Mouse (Mus musculus): ENCODE measurements around the gene Rnd1. TPM values are rescaled to one million over a fixed set of nuclear protein-coding genes. Genes with fewer than 3 reads are reported as not detected.
A peak's percentile ranks its signal among the peaks of the same experiment; 100 is the strongest.

Rnd1 gene
- polyA plus RNA-seq, 1 experiment from 2014 or later, result 13.2 TPM

GRCm38 (mm10) chr15:98617176-98617537 lies 60.1 kb downstream of the Rnd1 start:
- H3K4me3 ChIP-seq, result no peak overlapping the region
- WGBS, result under 1% methylated on average over 12 of the region's 12 CpGs
- no peak overlapping the region for H3K4me2 ChIP-seq
- H3K9me3 ChIP-seq, result no peaks in the 10 kb centered on the region
- H3K4me1 ChIP-seq, result 0 out of 2 replicates have a peak, but pooled peaks cover 4% of the 10 kb centered on the region
- ATAC-seq (replicated peaks), result no peak
- no peaks in the 10 kb centered on the region for H3K36me3 ChIP-seq (replicated peaks)
- peaks cover 3% of the 10 kb centered on the region; the same call in 1 of the 2 replicates for H3K27me3 ChIP-seq (replicated peaks)
- H3K9ac ChIP-seq, result no peak overlapping the region
- no peak overlapping the region for H3K27ac ChIP-seq

- H3K4me3 ChIP-seq, result no peak overlapping the region
- H3K27me3 ChIP-seq (replicated peaks), result peaks cover 3% of the 10 kb centered on the region; the same call in 1 of the 2 replicates
- WGBS, result 44% methylated on average over 20 of the region's 20 CpGs
- no peak for ATAC-seq (replicated peaks)
- H3K36me3 ChIP-seq (replicated peaks), result no peaks in the 10 kb centered on the region
- no peaks in the 10 kb centered on the region for H3K9me3 ChIP-seq
- H3K27ac ChIP-seq, result no peak overlapping the region
- H3K4me1 ChIP-seq, result 0 out of 2 replicates have a peak, but pooled peaks cover 4% of the 10 kb centered on the region
- no peak overlapping the region for H3K4me2 ChIP-seq
- H3K9ac ChIP-seq, result no peak overlapping the region
Measured at GRCm38 (mm10) chr15:98616362-98617175, 60.7 kb downstream of the Rnd1 start.

GRCm38 (mm10) chr15:98615751-98616150 lies 61.5 kb downstream of the Rnd1 start:
- H3K9me3 ChIP-seq, result no peaks in the 10 kb centered on the region
- H3K4me2 ChIP-seq, result no peak overlapping the region
- no peak overlapping the region for H3K4me3 ChIP-seq
- H3K36me3 ChIP-seq (replicated peaks), result no peaks in the 10 kb centered on the region
- H3K9ac ChIP-seq, result no peak overlapping the region
- ATAC-seq (replicated peaks), result no peak
- WGBS, result 71% methylated on average over 6 of the region's 6 CpGs
- H3K27me3 ChIP-seq (replicated peaks), result peaks cover 3% of the 10 kb centered on the region; the same call in 1 of the 2 replicates
- H3K27ac ChIP-seq, result no peak overlapping the region
- 0 out of 2 replicates have a peak, but pooled peaks cover 4% of the 10 kb centered on the region for H3K4me1 ChIP-seq

- Histone ChIP-seq H3K36me3 (replicated peaks) (no peaks in the 10 kb centered on the region), H3K27me3 (replicated peaks) (peaks cover 3% of the 10 kb centered on the region; the same call in 1 of the 2 replicates), H3K4me3 (no peak overlapping the region), H3K9me3 (no peaks in the 10 kb centered on the region), H3K4me1 (peaks cover 9% of the 10 kb centered on the region), H3K9ac (no peak overlapping the region), H3K27ac (no peak overlapping the region), H3K4me2 (no peak overlapping the region)
- ATAC-seq (replicated peaks), result no peak
- 37% methylated on average over 6 of the region's 6 CpGs for WGBS
Measured at GRCm38 (mm10) chr15:98614971-98615370, 62.3 kb downstream of the Rnd1 start.

GRCm38 (mm10) chr15:98614551-98614950 lies 62.7 kb downstream of the Rnd1 start:
- WGBS, result 39% methylated on average over 9 of the region's 9 CpGs
- H3K36me3 ChIP-seq (replicated peaks), result no peaks in the 10 kb centered on the region
- H3K9ac ChIP-seq, result no peak overlapping the region
- H3K27me3 ChIP-seq (replicated peaks), result peaks cover 3% of the 10 kb centered on the region; the same call in 1 of the 2 replicates
- no peak overlapping the region for H3K4me2 ChIP-seq
- H3K4me3 ChIP-seq, result no peak overlapping the region
- H3K4me1 ChIP-seq, result peaks cover 12% of the 10 kb centered on the region
- no peaks in the 10 kb centered on the region for H3K9me3 ChIP-seq
- ATAC-seq (replicated peaks), result no peak
- peak overlapping the region; percentile 42; the same call in 1 of the 2 replicates for H3K27ac ChIP-seq

Other genes starting within 250 kb of the Rnd1 start
- gene Olfr282, start 246.2 kb downstream of the Rnd1 start, polyA plus RNA-seq (2015; fragmentation: Nextera tagmentation; extraction: Ambion mirVana), result not detected in 2 replicates
- 0.05 TPM in 1 of 2 replicates, not detected in the other for gene Olfr281, start 224.9 kb downstream of the Rnd1 start, polyA plus RNA-seq (2015; fragmentation: Nextera tagmentation; extraction: Ambion mirVana)
- gene OR5BS1P, start 207.6 kb downstream of the Rnd1 start, polyA plus RNA-seq (2015; fragmentation: Nextera tagmentation; extraction: Ambion mirVana), result not detected in 2 replicates
- not detected in 2 replicates for gene Lalba, start 194.7 kb downstream of the Rnd1 start, polyA plus RNA-seq (2015; fragmentation: Nextera tagmentation; extraction: Ambion mirVana)
- not detected in 2 replicates for gene Olfr279, start 185.1 kb downstream of the Rnd1 start, polyA plus RNA-seq (2015; fragmentation: Nextera tagmentation; extraction: Ambion mirVana)
- 124 and 128 TPM in 2 replicates for gene Kansl2, start 143.2 kb downstream of the Rnd1 start, polyA plus RNA-seq (2015; fragmentation: Nextera tagmentation; extraction: Ambion mirVana)
- gene Ccnt1, start 106.5 kb downstream of the Rnd1 start, polyA plus RNA-seq (2015; fragmentation: Nextera tagmentation; extraction: Ambion mirVana), result 71.7 and 72.6 TPM in 2 replicates
- 0.44 and 0.46 TPM in 2 replicates for gene 4930415O20Rik, start 106.5 kb downstream of the Rnd1 start, polyA plus RNA-seq (2015; fragmentation: Nextera tagmentation; extraction: Ambion mirVana)
- gene Adcy6, start 67.4 kb downstream of the Rnd1 start, polyA plus RNA-seq (2015; fragmentation: Nextera tagmentation; extraction: Ambion mirVana), result 14.0 and 15.2 TPM in 2 replicates
- gene Cacnb3, start 46.6 kb downstream of the Rnd1 start, polyA plus RNA-seq (2015; fragmentation: Nextera tagmentation; extraction: Ambion mirVana), result 199 and 201 TPM in 2 replicates
- gene Ddx23, start 14.6 kb downstream of the Rnd1 start, polyA plus RNA-seq (2015; fragmentation: Nextera tagmentation; extraction: Ambion mirVana), result 22.0 and 26.4 TPM in 2 replicates
- gene Ccdc65, start 30.7 kb upstream of the Rnd1 start, polyA plus RNA-seq (2015; fragmentation: Nextera tagmentation; extraction: Ambion mirVana), result 6.8 and 8.5 TPM in 2 replicates
- 3.8 and 4.6 TPM in 2 replicates for gene Fkbp11, start 50.7 kb upstream of the Rnd1 start, polyA plus RNA-seq (2015; fragmentation: Nextera tagmentation; extraction: Ambion mirVana)
- gene Arf3, start 85.8 kb upstream of the Rnd1 start, polyA plus RNA-seq (2015; fragmentation: Nextera tagmentation; extraction: Ambion mirVana), result 103 and 106 TPM in 2 replicates
- 0.17 TPM in 1 of 2 replicates, not detected in the other for gene Wnt10b, start 100.7 kb upstream of the Rnd1 start, polyA plus RNA-seq (2015; fragmentation: Nextera tagmentation; extraction: Ambion mirVana)
- gene Wnt1, start 112.4 kb upstream of the Rnd1 start, polyA plus RNA-seq (2015; fragmentation: Nextera tagmentation; extraction: Ambion mirVana), result 2.0 and 2.9 TPM in 2 replicates
- gene Ddn, start 132.0 kb upstream of the Rnd1 start, polyA plus RNA-seq (2015; fragmentation: Nextera tagmentation; extraction: Ambion mirVana), result 0.52 and 0.81 TPM in 2 replicates
- 72.7 and 84.7 TPM in 2 replicates for gene Prkag1, start 154.1 kb upstream of the Rnd1 start, polyA plus RNA-seq (2015; fragmentation: Nextera tagmentation; extraction: Ambion mirVana)
- gene Kmt2d, start 193.7 kb upstream of the Rnd1 start, polyA plus RNA-seq (2015; fragmentation: Nextera tagmentation; extraction: Ambion mirVana), result 11.9 and 13.5 TPM in 2 replicates
- 35.5 and 35.9 TPM in 2 replicates for gene Rhebl1, start 217.1 kb upstream of the Rnd1 start, polyA plus RNA-seq (2015; fragmentation: Nextera tagmentation; extraction: Ambion mirVana)
- 0.35 and 0.73 TPM in 2 replicates for gene Dhh, start 221.1 kb upstream of the Rnd1 start, polyA plus RNA-seq (2015; fragmentation: Nextera tagmentation; extraction: Ambion mirVana)
- gene Lmbr1l, start 240.8 kb upstream of the Rnd1 start, polyA plus RNA-seq (2015; fragmentation: Nextera tagmentation; extraction: Ambion mirVana), result 35.5 and 38.3 TPM in 2 replicates

Measured in midbrain, embryonic 15.5 days (tissue).